Mouse (Mus musculus) hindbrain, embryonic 16.5 days (tissue): Measurements from ENCODE around the gene Ralgapb. TPM values are rescaled to one million over a fixed set of nuclear protein-coding genes. Genes with fewer than 3 reads are reported as not detected.

Source experiments
- ATAC-seq: fragments of 200-750 bp; cut with Nextera tagmentation; 2 replicates; pipeline ENCODE4 v1.8.0; 2017; ENCODE audit warnings: moderate TSS enrichment, moderate library complexity
- H3K27ac ChIP-seq: fragments of 300-500 bp; sonication (generic); 2 replicates; pipeline ENCODE4 v1.5.1; 2014; ENCODE audit warnings: low read depth, mild to moderate bottlenecking, control low read depth, low read length, moderate library complexity
- H3K27me3 ChIP-seq: fragments of 300-500 bp; sonication (generic); replicated peaks from 2 replicates; pipeline ENCODE4 v1.6.1; 2014; ENCODE audit warnings: low read length; ENCODE audit not compliant: control insufficient read depth, insufficient read depth
- H3K36me3 ChIP-seq: fragments of 300-500 bp; sonication (generic); 2 replicates; pipeline ENCODE4 v1.6.1; 2014; ENCODE audit warnings: mild to moderate bottlenecking, low read length, moderate library complexity, mixed read lengths; ENCODE audit not compliant: control insufficient read depth, insufficient read depth
- H3K4me1 ChIP-seq: fragments of 300-500 bp; sonication (generic); 2 replicates; pipeline ENCODE4 v1.6.1; 2014; ENCODE audit warnings: low read depth, low read length; ENCODE audit not compliant: control insufficient read depth, insufficient read depth
- H3K4me2 ChIP-seq: fragments of 300-500 bp; sonication (generic); 2 replicates; pipeline ENCODE4 v1.6.1; 2014; ENCODE audit warnings: mild to moderate bottlenecking, low read length, control low read depth, moderate library complexity
- H3K4me3 ChIP-seq: fragments of 300-500 bp; sonication (generic); 2 replicates; pipeline ENCODE4 v1.5.1; 2014; ENCODE audit warnings: mild to moderate bottlenecking, low read length, control low read depth, moderate library complexity
- H3K9ac ChIP-seq: fragments of 300-500 bp; sonication (generic); 2 replicates; pipeline ENCODE4 v1.6.1; 2014; ENCODE audit warnings: low read depth, mild to moderate bottlenecking, control low read depth, low read length, moderate library complexity
- H3K9me3 ChIP-seq: fragments of 300-500 bp; sonication (generic); 2 replicates; pipeline ENCODE4 v1.6.1; 2014; ENCODE audit warnings: mild to moderate bottlenecking, low read length, moderate library complexity; ENCODE audit not compliant: control insufficient read depth
- WGBS: fragments of 180-500 bp; shearing (Covaris S2); extraction: QIAGEN DNeasy Blood & Tissue Kit; methylation state at CpG from one replicate; pipeline ENCODE4 v1.1.7; 2014; 5-methylcytosine and 5-hydroxymethylcytosine counted together
- polyA plus RNA-seq: library from polyadenylated mRNA; unstranded; fragments of >200 nt; fragmentation: Nextera tagmentation; extraction: Ambion mirVana; gene quantifications from 2 replicates; pipeline ENCODE4 v1.2.1, GENCODE M21; 2015

The Ralgapb gene
- polyA plus RNA-seq, 1 experiment from 2014 or later = 19.1 TPM

DNA sequence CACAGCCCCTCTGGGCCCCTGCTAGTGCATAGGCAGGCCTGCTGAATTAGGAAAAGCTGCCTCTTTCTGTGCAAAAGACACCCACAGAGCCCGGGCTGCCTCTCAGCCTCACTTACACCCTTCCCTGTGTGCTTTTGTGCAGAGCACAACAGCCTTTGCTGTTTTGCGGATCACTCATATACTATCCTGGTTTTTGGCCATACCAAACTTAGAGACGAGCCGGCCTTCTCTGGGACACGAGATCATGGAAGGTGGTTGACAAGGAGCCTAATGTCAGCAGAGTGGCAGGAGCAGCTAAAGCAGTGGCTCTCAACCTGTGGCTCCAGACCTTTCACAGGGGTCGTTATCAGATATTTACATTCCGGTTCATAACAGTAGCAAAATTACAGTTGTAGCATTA is 93.6 kb downstream of the Ralgapb start:
- Histone ChIP-seq H3K4me3 (no peak overlapping the region), H3K27ac (no peak overlapping the region), H3K9me3 (no peaks in the 10 kb centered on the region), H3K4me2 (no peak overlapping the region), H3K9ac (no peak overlapping the region), H3K36me3 (0 out of 2 replicates have a peak, but pooled peaks cover 3% of the 10 kb centered on the region), H3K27me3 (no peaks in the 10 kb centered on the region), H3K4me1 (no peaks in the 10 kb centered on the region)
- WGBS = 85% methylated on average over 7 of the region's 7 CpGs
- ATAC-seq = no peak

DNA sequence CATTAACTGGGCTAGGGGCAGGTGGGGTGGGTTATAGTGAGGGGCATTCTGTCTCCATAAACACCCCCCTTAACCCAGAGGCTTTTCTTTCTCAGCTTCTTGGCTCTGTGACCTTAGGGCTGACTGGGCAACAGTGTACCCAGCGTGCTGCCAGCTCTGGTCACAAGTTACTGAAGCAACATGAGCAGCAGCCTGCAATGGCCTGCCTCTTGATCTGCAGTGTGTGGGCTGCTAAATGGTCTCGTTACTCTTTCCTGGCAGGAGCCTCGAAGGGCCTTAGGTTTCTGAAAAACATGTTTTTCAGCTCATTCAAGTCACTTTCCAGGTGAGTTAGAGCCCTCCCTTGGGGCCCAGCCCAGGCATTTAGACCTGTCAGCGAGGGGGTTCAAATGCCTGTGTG is 94.0 kb downstream of the Ralgapb start:
- no peak for ATAC-seq
- Histone ChIP-seq H3K9me3 (no peaks in the 10 kb centered on the region), H3K4me2 (no peak overlapping the region), H3K27me3 (no peaks in the 10 kb centered on the region), H3K4me1 (no peaks in the 10 kb centered on the region), H3K36me3 (0 out of 2 replicates have a peak, but pooled peaks cover 2% of the 10 kb centered on the region), H3K27ac (no peak overlapping the region), H3K4me3 (no peak overlapping the region), H3K9ac (no peak overlapping the region)
- WGBS = 82% methylated on average over 4 of the region's 4 CpGs

- no peak for ATAC-seq
Measured at GRCm38 (mm10) chr2:158506475-158506874, 96.8 kb downstream of the Ralgapb start.

DNA sequence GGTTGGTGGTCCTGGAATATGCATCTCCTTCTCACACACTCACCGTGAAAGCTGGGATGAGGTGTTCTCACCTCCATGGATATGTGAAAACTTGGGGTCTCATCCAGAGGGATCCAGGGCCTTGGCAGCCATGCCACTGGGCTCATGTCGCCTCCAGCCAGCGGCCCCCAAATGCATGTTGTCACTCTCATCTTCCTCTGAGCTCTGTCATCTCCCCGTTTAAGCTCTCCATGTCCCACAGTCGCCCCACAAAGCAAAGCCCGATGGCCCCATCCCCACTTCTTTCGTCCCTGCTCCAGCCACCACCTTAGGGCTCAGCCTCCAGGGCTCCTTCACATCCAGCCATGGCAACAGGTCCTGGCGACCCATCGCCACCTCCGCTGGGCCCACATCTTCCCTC is 97.4 kb downstream of the Ralgapb start:
- no peak for ATAC-seq
- Histone ChIP-seq H3K9me3 (no peaks in the 10 kb centered on the region), H3K36me3 (no peaks in the 10 kb centered on the region), H3K4me1 (no peaks in the 10 kb centered on the region), H3K27ac (no peak overlapping the region), H3K9ac (no peak overlapping the region), H3K27me3 (no peaks in the 10 kb centered on the region), H3K4me2 (no peak overlapping the region), H3K4me3 (no peak overlapping the region)
- 95% methylated on average over 10 of the region's 10 CpGs for WGBS

More at GRCm38 (mm10) chr2:158506475-158506874, 96.8 kb downstream of the Ralgapb start:
- no peaks in the 10 kb centered on the region for H3K27me3 ChIP-seq
- H3K4me1 ChIP-seq = no peaks in the 10 kb centered on the region
- 87% methylated on average over 5 of the region's 5 CpGs for WGBS
- H3K9ac ChIP-seq = no peak overlapping the region
- no peak overlapping the region for H3K4me3 ChIP-seq
- no peak overlapping the region for H3K4me2 ChIP-seq
- no peaks in the 10 kb centered on the region for H3K36me3 ChIP-seq
- no peaks in the 10 kb centered on the region for H3K9me3 ChIP-seq
- no peak overlapping the region for H3K27ac ChIP-seq

DNA sequence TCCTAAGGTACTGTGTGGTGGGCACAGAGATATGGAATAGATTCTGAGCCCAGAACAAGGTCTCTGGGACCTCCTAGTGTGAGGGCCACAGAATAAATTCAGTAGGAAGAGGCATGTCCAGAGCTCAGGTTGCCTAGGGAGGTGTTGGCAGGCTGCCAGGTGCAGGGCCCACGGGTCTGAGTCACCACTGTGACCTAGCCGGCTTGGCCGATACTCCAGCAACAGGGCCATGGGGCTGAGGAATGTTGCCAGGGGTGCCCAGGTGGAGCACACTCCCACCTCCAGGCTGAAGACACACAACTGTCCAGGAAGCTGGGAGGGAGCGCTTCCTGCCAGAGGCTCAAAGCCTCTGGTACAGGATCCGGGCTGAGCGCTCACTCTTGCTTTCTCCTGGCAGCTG is 101.0 kb downstream of the Ralgapb start:
- no peak for ATAC-seq

DNA sequence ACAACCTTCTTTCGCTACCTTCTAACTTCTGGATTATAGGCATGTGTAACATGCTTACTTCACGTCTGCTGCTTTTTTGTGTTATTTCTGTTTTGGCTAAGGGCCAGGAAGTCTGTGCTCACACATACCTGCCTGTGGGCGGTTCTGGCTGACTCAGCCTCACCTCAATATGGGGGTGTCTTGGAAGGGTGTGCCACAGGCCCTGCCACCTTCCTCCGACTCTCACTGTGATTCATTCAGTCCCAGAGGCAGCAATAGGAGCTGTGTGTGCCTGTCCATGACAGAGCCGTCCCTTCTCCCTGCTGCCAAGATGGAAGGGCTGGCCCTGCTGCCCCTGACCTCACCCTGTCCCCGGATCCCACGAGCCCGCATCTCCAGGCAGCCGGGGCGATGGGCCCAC is 102.9 kb downstream of the Ralgapb start, which contains the start of gene Arhgap40:
Gene Arhgap40, plus strand, starts transcription at position 269 of the 400 bp plus-strand sequence.
- Histone ChIP-seq H3K4me3 (no peak within 1 kb of the TSS), H3K36me3 (no peaks in the 10 kb centered on the region), H3K9ac (no peak within 1 kb of the TSS), H3K27ac (no peak within 1 kb of the TSS), H3K4me2 (no peak within 1 kb of the TSS), H3K4me1 (no peaks in the 10 kb centered on the region), H3K27me3 (no peaks in the 10 kb centered on the region), H3K9me3 (no peaks in the 10 kb centered on the region)
- ATAC-seq = no peak
- WGBS = 86% methylated on average over 10 of the region's 10 CpGs

More for the DNA sequence above, 101.0 kb downstream of the Ralgapb start:
- H3K4me1 ChIP-seq = no peaks in the 10 kb centered on the region
- no peaks in the 10 kb centered on the region for H3K27me3 ChIP-seq
- no peak overlapping the region for H3K27ac ChIP-seq
- no peaks in the 10 kb centered on the region for H3K36me3 ChIP-seq
- no peak overlapping the region for H3K4me3 ChIP-seq
- H3K9ac ChIP-seq = no peak overlapping the region
- no peak overlapping the region for H3K4me2 ChIP-seq
- no peaks in the 10 kb centered on the region for H3K9me3 ChIP-seq
- whole genome bisulfite sequencing = 71% methylated on average over 6 of the region's 6 CpGs

DNA sequence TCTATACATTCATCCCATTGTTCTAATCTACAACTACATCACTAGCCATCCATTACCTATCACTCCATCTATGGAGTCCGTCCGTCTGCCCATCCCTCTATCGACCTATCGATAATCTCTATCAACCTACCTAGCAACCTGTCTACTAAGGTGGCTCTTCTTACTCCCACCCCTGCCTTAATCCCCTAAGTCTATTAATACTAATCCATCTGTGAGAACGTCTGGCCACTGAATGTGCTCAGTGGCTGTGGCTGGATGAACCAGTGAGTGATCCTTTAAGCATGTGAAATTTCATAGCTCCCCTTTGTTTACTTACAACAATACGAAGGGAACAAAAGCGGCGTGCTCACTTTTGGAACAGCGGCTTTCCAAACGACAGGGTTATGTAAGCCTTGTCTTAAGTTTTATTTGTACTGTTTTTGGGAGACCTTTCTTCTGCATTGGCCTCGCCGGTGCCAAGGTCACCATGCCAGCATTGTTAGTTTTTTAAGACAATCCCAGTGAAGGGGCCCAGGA is 104.2 kb downstream of the Ralgapb start:
- Histone ChIP-seq H3K27me3 (no peaks in the 10 kb centered on the region), H3K4me2 (no peak overlapping the region), H3K9me3 (no peaks in the 10 kb centered on the region), H3K27ac (no peak overlapping the region), H3K4me1 (no peaks in the 10 kb centered on the region), H3K9ac (no peak overlapping the region), H3K36me3 (no peaks in the 10 kb centered on the region), H3K4me3 (no peak overlapping the region)
- 78% methylated on average over 12 of the region's 12 CpGs for WGBS
- ATAC-seq = no peak

DNA sequence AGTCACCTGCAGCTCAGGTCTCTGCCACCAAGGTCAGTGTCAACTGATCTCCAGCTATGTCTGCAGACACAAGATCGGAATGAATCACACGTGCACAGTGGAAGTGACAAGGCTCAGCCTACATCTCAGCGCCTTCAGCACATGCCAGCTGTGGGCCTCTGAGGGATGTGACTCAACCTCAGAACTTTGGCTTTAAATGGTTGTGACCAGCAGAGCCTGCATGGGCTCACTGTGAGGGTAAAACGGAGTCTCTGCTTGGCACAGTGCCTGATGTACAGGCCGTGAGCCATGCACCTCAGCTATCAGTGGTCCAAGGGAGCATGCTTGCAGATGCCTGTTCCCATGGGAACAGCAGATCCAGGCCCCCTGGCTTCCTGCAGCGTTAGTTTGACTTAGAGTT is 108.9 kb downstream of the Ralgapb start:
- H3K9ac ChIP-seq = no peak overlapping the region
- H3K4me1 ChIP-seq = no peaks in the 10 kb centered on the region
- H3K4me2 ChIP-seq = no peak overlapping the region
- no peak overlapping the region for H3K27ac ChIP-seq
- no peak overlapping the region for H3K4me3 ChIP-seq
- no peaks in the 10 kb centered on the region for H3K36me3 ChIP-seq
- H3K27me3 ChIP-seq = no peaks in the 10 kb centered on the region
- 50% methylated on average over 6 of the region's 6 CpGs for WGBS
- ATAC-seq = no peak
- H3K9me3 ChIP-seq = no peaks in the 10 kb centered on the region

GRCm38 (mm10) chr2:158519071-158519470 is 109.4 kb downstream of the Ralgapb start:
- no peaks in the 10 kb centered on the region for H3K27me3 ChIP-seq
- ATAC-seq = no peak
- 80% methylated on average over 11 of the region's 11 CpGs for WGBS
- no peak overlapping the region for H3K4me3 ChIP-seq
- H3K9me3 ChIP-seq = no peaks in the 10 kb centered on the region
- no peak overlapping the region for H3K4me2 ChIP-seq
- H3K4me1 ChIP-seq = no peaks in the 10 kb centered on the region
- no peak overlapping the region for H3K9ac ChIP-seq
- no peaks in the 10 kb centered on the region for H3K36me3 ChIP-seq
- no peak overlapping the region for H3K27ac ChIP-seq

- H3K27me3 ChIP-seq = no peaks in the 10 kb centered on the region
- no peak overlapping the region for H3K27ac ChIP-seq
- no peak overlapping the region for H3K9ac ChIP-seq
- no peak for ATAC-seq
- no peak overlapping the region for H3K4me2 ChIP-seq
- no peak overlapping the region for H3K4me3 ChIP-seq
- H3K9me3 ChIP-seq = no peaks in the 10 kb centered on the region
- H3K4me1 ChIP-seq = no peaks in the 10 kb centered on the region
- 84% methylated on average over 6 of the region's 6 CpGs for WGBS
- H3K36me3 ChIP-seq = no peaks in the 10 kb centered on the region
Measured at GRCm38 (mm10) chr2:158519800-158520199, 110.2 kb downstream of the Ralgapb start.
